Mouse (Mus musculus) heart, adult 2 months (tissue): ENCODE measurements around the gene Natd1.

Experiments
- CTCF ChIP-seq: fragments of 200-600 bp; IDR thresholded peaks from 2 replicates; pipeline ENCODE4 v1.8.1; 2022; ENCODE audit warnings: antibody characterized with exemption, mild to moderate bottlenecking, moderate library complexity
- EP300 ChIP-seq: fragments of 200-500 bp; IDR thresholded peaks from 2 replicates; pipeline ENCODE4 v1.6.1; 2011; ENCODE audit warnings: low read depth, low read length, control low read depth; ENCODE audit not compliant: insufficient read depth
- POLR2A ChIP-seq: fragments of 200-500 bp; IDR thresholded peaks from 2 replicates; pipeline ENCODE4 v1.6.1; 2011; ENCODE audit warnings: mild to moderate bottlenecking, low read depth, low read length, control low read depth; ENCODE audit not compliant: insufficient read depth

DNA sequence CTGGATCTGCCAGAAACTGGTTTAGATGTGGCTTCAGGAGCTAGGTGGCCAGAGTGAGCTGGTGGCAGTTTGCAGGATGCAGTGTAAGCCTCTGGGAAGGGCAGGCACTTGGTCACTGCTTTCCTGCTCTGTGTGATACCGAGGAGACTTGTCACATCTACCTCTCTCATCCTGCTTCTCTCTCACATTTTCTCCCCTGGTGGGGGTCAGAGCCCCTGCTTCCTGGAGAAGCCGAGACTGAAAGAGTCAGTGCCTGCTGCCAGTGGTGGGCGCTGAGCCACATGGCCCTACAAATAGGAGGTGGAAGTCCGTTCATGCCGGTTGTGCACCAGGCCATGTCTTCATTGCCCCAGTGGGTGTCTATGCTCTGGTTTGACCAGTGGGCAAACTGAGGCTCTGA, 26.0 kb upstream of the Natd1 start:
- TF ChIP-seq CTCF = no peak
- no peak for TF ChIP-seq POLR2A
- no peak for TF ChIP-seq EP300
